Mouse (Mus musculus) E14TG2a.4 (cell line): ENCODE data around the gene Pax7.

Source experiments
- CTCF ChIP-seq: conservative IDR thresholded peaks from 2 replicates; pipeline ENCODE4 v1.5.1; 2014; ENCODE audit warnings: low read length
- NANOG ChIP-seq: IDR thresholded peaks from 2 replicates; pipeline ENCODE4 v1.6.1; 2014; ENCODE audit warnings: borderline replicate concordance, low read length, mixed read lengths
- POU5F1 ChIP-seq: IDR thresholded peaks from 2 replicates; pipeline ENCODE4 v1.6.1; 2014; ENCODE audit warnings: low read length, borderline replicate concordance

DNA sequence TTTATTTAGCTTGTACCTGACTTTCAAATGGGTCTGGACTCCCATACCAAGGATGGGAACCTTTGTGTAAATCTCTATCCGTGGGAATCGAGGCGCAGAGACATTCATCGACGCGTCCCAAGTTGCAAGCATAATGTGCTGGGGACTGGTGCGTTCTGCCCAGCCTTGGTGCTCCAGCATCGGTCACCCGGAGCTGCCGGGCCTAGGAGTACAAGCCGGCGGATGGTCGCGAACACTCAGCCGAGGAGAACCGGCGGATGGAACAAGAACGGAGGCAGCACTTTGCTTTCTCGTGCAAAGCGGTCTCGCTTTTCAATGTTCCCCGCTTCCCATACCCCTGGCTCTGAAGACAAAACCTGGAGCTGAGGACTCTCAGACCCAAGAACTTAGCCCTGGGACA is 12.3 kb downstream of the Pax7 start:
- TF ChIP-seq CTCF (no peak), POU5F1 (no peak), NANOG (no peak)
